Mouse (Mus musculus): ENCODE results near the gene Atp1a2.

Atp1a2 gene

DNA sequence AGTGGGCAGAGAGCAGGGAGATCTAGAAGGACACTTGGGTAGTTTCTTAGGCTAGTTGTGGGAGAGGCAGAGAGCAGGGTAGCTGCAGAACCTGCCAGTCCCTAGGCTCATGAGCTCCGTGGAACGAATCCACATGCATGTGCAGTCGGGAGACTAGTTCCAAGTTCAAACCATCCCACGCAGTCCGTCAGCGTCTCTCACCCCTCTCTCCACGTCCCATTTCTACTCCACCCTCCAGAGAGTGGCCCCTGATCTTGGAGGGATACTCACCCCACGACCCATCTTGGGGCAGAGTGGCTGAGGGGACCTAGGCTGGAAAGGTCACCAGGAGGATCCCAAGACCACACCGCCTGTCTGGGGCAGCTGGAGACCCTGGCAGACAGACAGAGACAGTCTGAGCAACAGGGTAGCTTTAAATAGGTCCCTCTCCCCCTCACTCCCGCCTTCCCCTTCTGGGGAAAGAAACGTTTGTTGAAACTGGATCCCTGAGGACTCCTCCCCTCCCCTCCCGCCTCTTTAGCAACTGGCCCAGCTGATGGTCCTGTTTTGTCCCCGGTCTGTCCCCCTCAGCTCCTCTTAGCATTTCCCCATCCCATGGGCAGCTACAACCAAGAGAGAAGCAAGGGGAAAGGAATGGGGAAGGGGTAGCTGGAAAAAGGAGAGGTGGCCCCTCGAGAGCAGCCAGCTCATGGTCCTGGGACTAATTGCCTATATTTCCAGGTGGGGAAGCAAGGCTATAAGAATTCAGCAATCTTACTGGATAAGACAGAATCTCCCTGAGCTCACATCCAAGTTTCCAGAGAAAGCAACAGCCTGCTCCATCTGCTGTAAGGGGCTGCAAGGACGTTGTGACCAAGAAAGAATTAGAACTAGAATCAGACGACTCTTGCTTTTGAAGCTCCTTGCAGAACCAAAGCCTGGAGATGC is at the start of gene Atp1a2:
Gene Atp1a2 (minus strand): TSS at position 454 of the 927 bp plus-strand sequence.
- DNase-seq (ENCODE audit: low read depth, low spot score) = no peak

GRCm38 (mm10) chr1:172347382-172347781 is 49.5 kb upstream of the Atp1a2 start:
- DNase-seq (ENCODE audit: low read depth, low spot score) = no peak

GRCm38 (mm10) chr1:172346707-172347106 is 48.8 kb upstream of the Atp1a2 start:
- DNase-seq (ENCODE audit: low read depth, low spot score) = no peak

DNA sequence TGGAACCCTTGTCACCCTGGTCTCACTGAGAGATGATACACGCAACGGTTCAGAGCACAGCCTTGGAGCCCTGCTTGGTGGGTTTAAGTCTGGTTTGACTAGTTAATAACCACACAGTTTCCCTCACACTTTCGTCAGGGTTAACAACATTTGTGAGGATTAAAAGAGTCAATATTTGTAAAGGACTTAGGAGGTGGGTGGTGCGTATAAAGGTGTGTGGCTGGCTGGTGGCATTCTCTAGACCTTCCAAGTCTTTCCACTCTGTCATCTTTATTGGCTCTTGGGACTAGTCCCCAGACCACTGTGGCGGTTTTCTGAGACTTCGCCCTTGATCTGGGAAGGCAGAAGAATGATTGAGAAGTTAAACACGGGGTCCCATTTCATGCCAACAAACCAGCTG is 47.0 kb upstream of the Atp1a2 start:
- no peak for DNase-seq (ENCODE audit: low read depth, low spot score)

DNA sequence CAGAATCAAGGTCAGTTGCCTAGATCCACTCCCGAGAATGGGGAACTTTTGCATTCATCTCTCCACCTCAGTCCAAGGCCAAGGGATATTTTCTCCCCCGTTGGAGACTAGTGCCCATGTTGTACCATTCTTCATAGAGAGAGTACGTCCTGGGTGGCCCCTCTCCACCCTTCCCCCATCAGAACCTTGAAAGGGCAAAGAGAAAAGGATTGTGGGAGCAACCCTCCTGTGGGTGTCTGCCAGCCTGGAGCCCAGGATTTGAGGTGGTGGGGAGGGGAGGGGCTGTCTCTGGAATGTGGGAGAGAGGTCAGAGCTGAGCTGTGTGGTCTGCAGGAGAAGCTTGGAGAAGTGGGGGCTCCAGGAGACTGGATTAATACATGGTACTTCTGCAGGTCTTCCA is 46.0 kb upstream of the Atp1a2 start:
- no peak for DNase-seq (ENCODE audit: low read depth, low spot score)

DNA sequence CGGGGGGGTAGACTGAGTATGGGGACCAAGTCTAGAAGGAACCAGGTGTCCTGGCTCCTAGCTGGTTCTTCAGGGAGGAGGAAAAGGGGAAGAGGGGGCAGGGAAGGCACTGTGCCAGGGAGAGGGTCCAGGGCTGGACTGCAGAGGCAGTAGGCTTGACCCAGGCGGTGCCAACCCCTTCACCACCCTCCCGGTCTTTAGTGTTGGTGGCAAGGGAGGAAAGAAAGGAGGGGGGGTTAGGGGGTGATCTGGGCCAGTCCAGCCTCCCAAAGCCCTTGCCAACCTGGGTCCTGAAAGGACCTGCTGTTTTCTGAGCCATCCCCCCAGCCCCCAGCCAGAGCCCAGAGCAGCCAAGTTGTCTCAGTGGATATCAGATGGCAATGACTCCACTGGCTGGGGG is 44.9 kb upstream of the Atp1a2 start:
- peak; percentile 59 for DNase-seq (ENCODE audit: low read depth, low spot score)

GRCm38 (mm10) chr1:172341386-172341785 is 43.5 kb upstream of the Atp1a2 start:
- DNase-seq (ENCODE audit: low read depth, low spot score) = no peak

DNA sequence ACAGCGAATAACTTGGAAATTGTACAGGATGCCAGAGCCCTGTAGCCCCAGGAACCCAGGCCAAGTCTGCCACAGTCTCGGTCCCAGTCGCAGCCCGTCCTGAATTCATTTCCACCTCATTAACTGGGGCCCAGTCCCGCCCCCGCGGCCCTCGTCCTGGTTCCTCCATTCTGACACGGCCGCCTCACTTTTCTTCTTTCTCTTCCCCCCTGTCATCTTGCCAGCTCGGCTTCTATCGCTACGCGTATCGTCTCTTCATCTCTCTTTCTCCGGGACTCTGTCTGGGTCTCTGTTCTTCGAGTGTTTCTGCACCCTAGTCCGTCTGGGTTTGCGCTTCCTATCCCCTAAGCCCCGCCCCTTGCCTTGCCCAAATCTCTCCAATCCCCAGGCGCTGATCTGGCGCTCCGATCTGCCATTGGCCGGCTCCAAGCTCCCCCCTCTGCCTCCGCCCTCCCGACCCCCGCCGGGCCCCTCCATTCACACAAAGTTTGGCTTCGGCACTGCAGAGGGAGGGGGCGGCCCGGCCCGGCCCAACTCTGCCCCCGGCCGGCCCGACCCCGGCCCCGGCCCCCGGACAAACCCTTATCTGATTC is 43.0 kb upstream of the Atp1a2 start, which contains the start of gene Kcnj10:
Gene Kcnj10 (plus strand): TSS at position 482 of the 593 bp plus-strand sequence.
- DNase-seq (ENCODE audit: low read depth, low spot score) = peak; percentile 68

GRCm38 (mm10) chr1:172337411-172338185 is 39.7 kb upstream of the Atp1a2 start:
- DNase-seq (ENCODE audit: low read depth, low spot score) = no peak

DNA sequence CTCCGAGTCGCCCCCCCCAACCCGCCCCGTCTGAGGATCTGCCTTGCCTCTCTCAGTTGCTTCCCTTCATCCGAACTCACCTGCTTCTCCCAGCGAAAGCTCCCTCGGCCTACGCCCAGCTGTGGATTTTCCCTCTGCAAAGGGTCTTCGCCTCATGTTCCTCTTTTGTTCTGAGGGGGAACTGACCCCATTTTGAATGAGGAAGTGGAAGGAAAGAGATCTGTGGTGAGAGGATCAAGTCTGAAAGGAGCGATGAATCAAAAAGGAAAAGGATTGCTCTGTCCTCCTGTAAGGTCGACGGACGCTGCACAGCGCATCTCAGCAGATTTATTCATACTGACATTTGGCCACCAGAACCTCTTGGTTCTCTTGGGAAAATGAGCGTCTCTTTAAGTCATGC is 37.9 kb upstream of the Atp1a2 start:
- DNase-seq (ENCODE audit: low read depth, low spot score) = no peak

DNA sequence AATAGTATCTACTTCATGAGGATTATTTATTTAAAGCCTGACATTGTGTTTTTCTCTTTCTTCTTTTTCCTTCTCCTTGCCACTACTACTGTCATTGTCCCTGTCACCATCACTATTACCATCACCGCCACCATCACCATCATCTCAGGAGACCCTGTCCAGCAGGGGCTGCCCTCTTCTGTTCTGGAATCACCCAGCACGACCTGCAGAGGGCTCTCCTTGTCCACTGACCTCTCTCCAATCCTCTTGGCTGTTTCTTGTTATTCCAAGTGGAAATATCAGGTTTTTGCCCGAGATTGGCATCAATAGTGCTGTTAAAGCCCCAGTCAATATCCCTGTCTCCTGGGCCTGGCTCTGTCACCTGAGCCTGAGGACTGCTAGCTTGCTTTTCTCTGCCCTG is 35.6 kb upstream of the Atp1a2 start:
- DNase-seq (ENCODE audit: low read depth, low spot score) = no peak

DNA sequence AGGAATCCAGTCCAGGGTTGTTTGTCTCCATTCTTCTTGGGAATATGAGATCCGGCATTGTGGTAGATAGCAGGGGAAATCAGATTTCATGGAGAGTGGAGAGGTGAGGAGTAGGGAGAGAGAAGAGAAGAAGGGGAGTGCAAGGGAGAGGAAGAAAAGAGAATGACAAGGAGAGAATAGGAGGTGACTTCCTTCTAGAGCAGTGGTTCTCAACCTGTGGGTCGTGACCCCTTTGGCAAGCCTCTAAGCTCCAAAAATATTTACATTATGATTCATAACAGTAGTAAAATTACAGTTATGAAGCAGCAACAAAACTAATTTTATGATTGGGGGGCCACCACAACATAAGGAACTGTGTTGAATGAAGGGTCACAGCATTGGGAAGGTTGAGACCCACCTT is 35.1 kb upstream of the Atp1a2 start:
- no peak for DNase-seq (ENCODE audit: low read depth, low spot score)

- no peak for DNase-seq (ENCODE audit: low read depth, low spot score)
Measured at GRCm38 (mm10) chr1:172331422-172331947, 33.6 kb upstream of the Atp1a2 start.

GRCm38 (mm10) chr1:172329616-172330015 is 31.8 kb upstream of the Atp1a2 start:
- no peak for DNase-seq (ENCODE audit: low read depth, low spot score)

GRCm38 (mm10) chr1:172329131-172329530 is 31.3 kb upstream of the Atp1a2 start, which contains the start of gene Kcnj9:
Gene Kcnj9 (minus strand): TSS chr1:172329318.
- peak; percentile 82 for DNase-seq (ENCODE audit: low read depth, low spot score)

- DNase-seq (ENCODE audit: low read depth, low spot score) = no peak
Measured at GRCm38 (mm10) chr1:172328461-172328860, 30.6 kb upstream of the Atp1a2 start.

DNA sequence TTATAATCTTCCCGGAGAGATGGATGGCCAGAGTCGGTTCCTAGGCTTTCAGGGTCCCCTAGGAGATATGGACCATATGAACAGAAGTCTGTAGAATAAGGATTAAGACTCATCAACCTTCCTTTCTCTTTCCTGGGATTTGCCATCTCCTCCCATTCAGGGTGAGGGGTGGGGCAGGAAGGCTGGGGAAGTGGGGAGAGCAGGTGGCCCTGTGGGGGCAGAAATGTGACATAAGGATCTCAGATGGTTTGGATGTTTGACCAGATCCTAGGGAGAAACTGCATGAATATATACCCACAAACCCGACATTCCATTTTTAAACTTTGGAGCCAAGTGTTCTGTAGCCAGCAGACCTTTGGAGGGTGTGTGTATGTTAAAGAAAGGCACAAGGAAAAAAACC is 30.2 kb upstream of the Atp1a2 start:
- no peak for DNase-seq (ENCODE audit: low read depth, low spot score)

GRCm38 (mm10) chr1:172327206-172328001 is 29.5 kb upstream of the Atp1a2 start:
- DNase-seq (ENCODE audit: low read depth, low spot score) = no peak

- DNase-seq (ENCODE audit: low read depth, low spot score) = no peak
Measured at GRCm38 (mm10) chr1:172326684-172327083, 28.8 kb upstream of the Atp1a2 start.

DNA sequence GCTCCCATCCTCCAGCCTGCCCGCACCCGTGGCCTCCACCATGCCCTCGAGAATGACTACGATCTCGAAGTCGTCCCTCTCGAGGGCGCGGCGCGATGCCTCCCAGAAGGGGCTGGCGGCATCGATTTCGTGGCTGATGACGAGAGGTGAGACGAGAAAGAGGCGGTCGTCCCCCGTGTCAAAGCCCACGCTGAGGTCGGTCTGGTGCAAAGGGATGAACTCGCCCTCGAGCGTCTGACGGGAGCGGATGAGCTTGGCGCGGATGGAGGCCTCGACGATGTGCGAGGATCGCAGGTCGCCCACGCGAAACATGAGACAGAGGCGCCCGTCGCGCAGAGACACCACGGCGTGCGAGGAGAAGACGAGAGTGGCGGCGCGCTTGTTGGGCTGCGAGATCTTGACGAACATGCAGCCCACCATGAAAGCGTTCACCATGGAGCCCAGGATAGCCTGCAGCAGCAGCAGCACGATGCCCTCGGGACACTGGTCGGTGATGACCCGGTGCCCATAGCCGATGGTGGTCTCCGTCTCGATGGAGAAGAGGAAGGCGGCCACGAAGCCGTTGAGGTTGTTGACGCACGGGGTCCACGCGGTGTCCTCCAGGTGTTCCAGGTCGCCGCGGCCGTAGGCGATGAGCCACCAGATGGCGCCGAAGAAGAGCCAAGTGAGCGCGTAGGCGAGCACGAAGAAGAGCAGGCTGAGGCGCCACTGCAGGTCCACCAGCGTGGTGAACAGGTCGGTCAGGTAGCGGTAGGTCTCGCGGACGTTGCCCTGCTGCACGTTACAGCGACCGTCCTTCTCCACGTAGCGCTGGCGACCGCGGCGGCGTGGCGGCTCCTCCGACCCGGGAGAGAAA is 28.0 kb upstream of the Atp1a2 start:
- no peak for DNase-seq (ENCODE audit: low read depth, low spot score)
